Mouse (Mus musculus): ENCODE data around the gene Mrpl47. TPM values are rescaled to one million over a fixed set of nuclear protein-coding genes. Genes with fewer than 3 reads are reported as not detected.

Mrpl47 gene
- polyA plus RNA-seq, 1 experiment = 10.8 TPM

DNA sequence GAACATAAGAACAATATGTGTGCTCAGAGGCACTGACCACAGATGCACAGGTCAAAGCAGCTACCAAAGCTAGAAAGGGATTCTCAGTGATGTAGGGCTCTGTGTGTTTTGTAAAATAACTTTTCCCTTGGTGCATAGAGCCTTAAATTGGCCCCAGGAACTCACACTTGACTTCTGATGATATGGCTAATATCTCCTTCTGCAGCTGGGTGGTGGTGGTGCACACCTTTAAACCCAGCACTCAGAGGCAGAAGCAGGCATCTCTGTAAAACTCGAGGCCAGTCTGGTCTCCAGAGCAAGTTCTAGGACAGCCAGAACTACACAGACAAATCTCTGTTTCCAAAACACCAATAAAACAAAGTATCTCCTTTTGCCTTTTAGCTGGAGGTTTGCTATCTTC, 46.5 kb downstream of the Mrpl47 start:
- no peak overlapping the region for H3K4me2 ChIP-seq (ENCODE audit: low read depth)
- no peaks in the 10 kb centered on the region for H3K79me2 ChIP-seq (ENCODE audit: control insufficient read depth, insufficient read depth)
- H3K4me3 ChIP-seq = no peak overlapping the region
- H3K27me3 ChIP-seq (ENCODE audit: control insufficient read depth, insufficient read depth, insufficient read length) = no peaks in the 10 kb centered on the region
- no peak overlapping the region for H3ac ChIP-seq (ENCODE audit: control insufficient read depth, insufficient read length)
- no peaks in the 10 kb centered on the region for H3K36me3 ChIP-seq (ENCODE audit: control insufficient read depth, insufficient read depth)
- TF ChIP-seq E2F4 (IDR thresholded peaks at IDR 0.05; ENCODE audit: insufficient read depth) (no peak), SRF (IDR thresholded peaks at IDR 0.05; ENCODE audit: control insufficient read depth, insufficient read length, low read depth) (no peak), POLR2AphosphoS2 (IDR thresholded peaks at IDR 0.05; ENCODE audit: insufficient read length, low read depth) (no peak), TCF12 (IDR thresholded peaks at IDR 0.05; ENCODE audit: insufficient read depth, poor library complexity, severe bottlenecking) (no peak), POLR2A (IDR thresholded peaks at IDR 0.05; ENCODE audit: insufficient read length, low read depth) (no peak), TCF3 (IDR thresholded peaks at IDR 0.05; ENCODE audit: insufficient read length, low read depth) (no peak), REST (IDR thresholded peaks at IDR 0.05; ENCODE audit: insufficient read depth, insufficient read length) (no peak), CEBPB (IDR thresholded peaks at IDR 0.05; ENCODE audit: insufficient read depth, poor library complexity, severe bottlenecking) (no peak), MAX (IDR thresholded peaks at IDR 0.05; ENCODE audit: low read depth) (no peak), MYOG (IDR thresholded peaks at IDR 0.05; ENCODE audit: control insufficient read depth in 1 of 3, insufficient read depth in 1 of 3, insufficient read length in 2 of 3, low read depth in 2 of 3) (no peak), USF1 (IDR thresholded peaks at IDR 0.05; ENCODE audit: low read depth) (no peak), MYOD1 (IDR thresholded peaks at IDR 0.05; ENCODE audit: control insufficient read depth in 1 of 3, insufficient read length in 2 of 3, low read depth in 2 of 3) (no peak)

DNA sequence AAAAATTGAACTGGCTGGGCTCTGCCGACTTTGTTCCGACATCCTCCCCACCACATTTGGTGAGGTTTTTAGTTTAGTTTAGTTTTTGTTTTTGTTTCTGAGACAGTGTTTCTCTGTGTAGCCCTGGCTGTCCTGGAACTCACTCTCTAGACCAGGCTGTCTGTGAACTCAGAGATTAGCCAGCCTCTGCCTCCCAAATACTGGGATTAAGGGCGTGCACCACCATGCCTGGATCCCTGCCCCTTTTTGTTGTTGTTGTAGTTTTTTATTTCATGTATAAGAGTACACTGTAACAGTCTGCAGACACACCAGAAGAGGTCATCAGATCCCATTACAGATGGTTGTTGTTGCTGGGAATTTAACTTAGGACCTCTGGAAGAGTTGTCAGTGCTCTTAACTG, 47.4 kb downstream of the Mrpl47 start:
- Histone ChIP-seq H3K4me2 (ENCODE audit: low read depth) (no peak overlapping the region), H3ac (ENCODE audit: control insufficient read depth, insufficient read length) (no peak overlapping the region), H3K36me3 (ENCODE audit: control insufficient read depth, insufficient read depth) (no peaks in the 10 kb centered on the region), H3K4me3 (no peak overlapping the region), H3K27me3 (ENCODE audit: control insufficient read depth, insufficient read depth, insufficient read length) (no peaks in the 10 kb centered on the region), H3K79me2 (ENCODE audit: control insufficient read depth, insufficient read depth) (no peaks in the 10 kb centered on the region)
- TF ChIP-seq POLR2A (IDR thresholded peaks at IDR 0.05; ENCODE audit: insufficient read length, low read depth) (no peak), POLR2AphosphoS2 (IDR thresholded peaks at IDR 0.05; ENCODE audit: insufficient read length, low read depth) (no peak), SRF (IDR thresholded peaks at IDR 0.05; ENCODE audit: control insufficient read depth, insufficient read length, low read depth) (no peak), MYOG (IDR thresholded peaks at IDR 0.05; ENCODE audit: control insufficient read depth in 1 of 3, insufficient read depth in 1 of 3, insufficient read length in 2 of 3, low read depth in 2 of 3) (no peak), TCF3 (IDR thresholded peaks at IDR 0.05; ENCODE audit: insufficient read length, low read depth) (no peak), CEBPB (IDR thresholded peaks at IDR 0.05; ENCODE audit: insufficient read depth, poor library complexity, severe bottlenecking) (no peak), E2F4 (IDR thresholded peaks at IDR 0.05; ENCODE audit: insufficient read depth) (no peak), USF1 (IDR thresholded peaks at IDR 0.05; ENCODE audit: low read depth) (no peak), TCF12 (IDR thresholded peaks at IDR 0.05; ENCODE audit: insufficient read depth, poor library complexity, severe bottlenecking) (no peak), MYOD1 (IDR thresholded peaks at IDR 0.05; ENCODE audit: control insufficient read depth in 1 of 3, insufficient read length in 2 of 3, low read depth in 2 of 3) (no peak), REST (IDR thresholded peaks at IDR 0.05; ENCODE audit: insufficient read depth, insufficient read length) (no peak), MAX (IDR thresholded peaks at IDR 0.05; ENCODE audit: low read depth) (no peak)

DNA sequence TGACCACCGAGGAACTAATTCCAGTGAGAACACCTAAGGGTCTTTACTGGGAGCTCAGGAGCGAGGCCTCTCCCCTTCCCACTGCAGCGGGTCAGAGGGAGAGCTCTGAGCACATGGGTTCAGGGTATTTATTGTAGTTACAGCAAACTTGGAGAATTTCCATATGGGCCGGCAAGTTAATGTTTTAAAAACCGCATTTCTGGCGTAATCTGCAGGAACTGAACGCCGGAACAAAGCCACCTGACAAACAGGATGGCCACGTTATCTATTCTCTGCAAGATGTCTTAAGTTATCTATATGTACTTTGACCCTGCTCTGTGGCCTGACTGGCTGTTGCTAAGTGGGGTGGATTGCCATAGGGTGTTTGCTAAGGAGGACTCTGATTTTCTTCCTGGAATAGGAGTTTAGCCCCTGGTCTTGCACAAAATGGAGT, 47.8 kb downstream of the Mrpl47 start:
- Histone ChIP-seq H3K27me3 (ENCODE audit: control insufficient read depth, insufficient read depth, insufficient read length) (no peaks in the 10 kb centered on the region), H3K79me2 (ENCODE audit: control insufficient read depth, insufficient read depth) (no peaks in the 10 kb centered on the region), H3K36me3 (ENCODE audit: control insufficient read depth, insufficient read depth) (no peaks in the 10 kb centered on the region), H3K4me2 (ENCODE audit: low read depth) (no peak overlapping the region), H3ac (ENCODE audit: control insufficient read depth, insufficient read length) (no peak overlapping the region), H3K4me3 (no peak overlapping the region)
- no peak for TF ChIP-seq MYOG (IDR thresholded peaks at IDR 0.05; ENCODE audit: control insufficient read depth in 1 of 3, insufficient read depth in 1 of 3, insufficient read length in 2 of 3, low read depth in 2 of 3)
- TF ChIP-seq SRF (IDR thresholded peaks at IDR 0.05; ENCODE audit: control insufficient read depth, insufficient read length, low read depth) = no peak
- no peak for TF ChIP-seq TCF12 (IDR thresholded peaks at IDR 0.05; ENCODE audit: insufficient read depth, poor library complexity, severe bottlenecking)
- no peak for TF ChIP-seq POLR2A (IDR thresholded peaks at IDR 0.05; ENCODE audit: insufficient read length, low read depth)
- no peak for TF ChIP-seq E2F4 (IDR thresholded peaks at IDR 0.05; ENCODE audit: insufficient read depth)
- TF ChIP-seq MAX (IDR thresholded peaks at IDR 0.05; ENCODE audit: low read depth) = no peak
- no peak for TF ChIP-seq REST (IDR thresholded peaks at IDR 0.05; ENCODE audit: insufficient read depth, insufficient read length)
- TF ChIP-seq MYOD1 (IDR thresholded peaks at IDR 0.05; ENCODE audit: control insufficient read depth in 1 of 3, insufficient read length in 2 of 3, low read depth in 2 of 3) = no peak
- TF ChIP-seq POLR2AphosphoS2 (IDR thresholded peaks at IDR 0.05; ENCODE audit: insufficient read length, low read depth) = no peak
- no peak for TF ChIP-seq USF1 (IDR thresholded peaks at IDR 0.05; ENCODE audit: low read depth)
- no peak for TF ChIP-seq TCF3 (IDR thresholded peaks at IDR 0.05; ENCODE audit: insufficient read length, low read depth)
- no peak for TF ChIP-seq CEBPB (IDR thresholded peaks at IDR 0.05; ENCODE audit: insufficient read depth, poor library complexity, severe bottlenecking)

DNA sequence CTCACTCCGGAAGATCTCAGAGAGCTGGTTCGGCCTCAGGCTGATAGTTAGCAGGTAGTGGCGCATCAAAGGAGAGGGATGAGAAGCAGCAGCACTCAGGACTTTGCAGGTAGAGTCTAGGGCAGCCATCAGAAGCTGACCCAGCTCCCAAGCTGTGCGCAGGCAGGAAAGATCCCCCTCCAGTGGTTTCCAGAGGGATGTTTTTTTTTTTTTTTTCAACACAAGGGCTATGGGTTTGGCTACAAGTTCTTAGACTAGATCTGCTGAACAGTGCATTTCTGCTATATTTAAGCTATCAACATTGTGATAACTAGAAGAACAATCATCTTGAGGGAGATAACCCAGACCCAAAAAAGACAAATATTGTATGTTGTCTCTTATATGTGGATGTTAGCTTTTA, 50.2 kb downstream of the Mrpl47 start:
- H3K36me3 ChIP-seq (ENCODE audit: control insufficient read depth, insufficient read depth) = no peaks in the 10 kb centered on the region
- no peaks in the 10 kb centered on the region for H3K79me2 ChIP-seq (ENCODE audit: control insufficient read depth, insufficient read depth)
- TF ChIP-seq MYOG (IDR thresholded peaks at IDR 0.05; ENCODE audit: control insufficient read depth in 1 of 3, insufficient read depth in 1 of 3, insufficient read length in 2 of 3, low read depth in 2 of 3) (no peak), POLR2AphosphoS2 (IDR thresholded peaks at IDR 0.05; ENCODE audit: insufficient read length, low read depth) (no peak), TCF3 (IDR thresholded peaks at IDR 0.05; ENCODE audit: insufficient read length, low read depth) (no peak)
- H3K27me3 ChIP-seq (ENCODE audit: control insufficient read depth, insufficient read depth, insufficient read length) = no peaks in the 10 kb centered on the region
- no peak overlapping the region for H3K4me3 ChIP-seq
- H3K4me2 ChIP-seq (ENCODE audit: low read depth) = no peak overlapping the region
- no peak overlapping the region for H3ac ChIP-seq (ENCODE audit: control insufficient read depth, insufficient read length)

DNA sequence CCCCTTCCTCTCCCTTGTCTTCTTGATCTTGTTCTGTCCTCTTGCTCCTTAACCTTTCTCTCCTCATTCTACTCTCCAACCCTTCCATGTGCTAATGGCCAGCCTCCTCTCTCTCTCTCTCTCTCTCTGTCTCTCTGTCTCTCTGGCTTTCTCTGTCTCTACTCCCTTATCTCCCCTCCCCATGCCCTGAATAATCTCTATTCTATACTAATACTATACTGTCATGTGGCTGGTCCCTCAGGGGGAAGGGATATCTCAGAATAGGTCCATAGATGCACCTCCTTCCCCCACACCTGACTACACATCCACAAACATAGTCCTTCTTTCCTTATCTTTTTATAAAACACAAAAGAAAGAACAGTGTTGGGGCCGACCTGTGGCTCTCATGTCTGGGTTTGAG, 50.9 kb downstream of the Mrpl47 start:
- Histone ChIP-seq H3K36me3 (ENCODE audit: control insufficient read depth, insufficient read depth) (no peaks in the 10 kb centered on the region), H3K4me3 (no peak overlapping the region), H3ac (ENCODE audit: control insufficient read depth, insufficient read length) (no peak overlapping the region), H3K4me2 (ENCODE audit: low read depth) (no peak overlapping the region), H3K27me3 (ENCODE audit: control insufficient read depth, insufficient read depth, insufficient read length) (peaks cover 2% of the 10 kb centered on the region), H3K79me2 (ENCODE audit: control insufficient read depth, insufficient read depth) (no peaks in the 10 kb centered on the region)
- TF ChIP-seq E2F4 (IDR thresholded peaks at IDR 0.05; ENCODE audit: insufficient read depth) (no peak), MAX (IDR thresholded peaks at IDR 0.05; ENCODE audit: low read depth) (no peak), REST (IDR thresholded peaks at IDR 0.05; ENCODE audit: insufficient read depth, insufficient read length) (no peak), TCF3 (IDR thresholded peaks at IDR 0.05; ENCODE audit: insufficient read length, low read depth) (no peak), USF1 (IDR thresholded peaks at IDR 0.05; ENCODE audit: low read depth) (no peak), MYOD1 (IDR thresholded peaks at IDR 0.05; ENCODE audit: control insufficient read depth in 1 of 3, insufficient read length in 2 of 3, low read depth in 2 of 3) (no peak), POLR2A (IDR thresholded peaks at IDR 0.05; ENCODE audit: insufficient read length, low read depth) (no peak), CEBPB (IDR thresholded peaks at IDR 0.05; ENCODE audit: insufficient read depth, poor library complexity, severe bottlenecking) (no peak)

Data from myocyte (in vitro differentiated cells).